Mouse (Mus musculus) layer of hippocampus, postnatal 10 days (tissue): ENCODE measurements around the gene Tapt1. TPM values are rescaled to one million over a fixed set of nuclear protein-coding genes. Genes with fewer than 3 reads are reported as not detected.

Experiments
- DNase-seq, 2 experiments: peaks; one replicate each; pipeline ENCODE4 v3.0.0; 2021; ENCODE audit warnings: low spot score in 2 of 2
- total RNA-seq, 2 experiments: library from RNA; stranded (reverse); gene quantifications; 2 replicates each; pipeline ENCODE4 v1.2.3; 2021

Gene Tapt1
- total RNA-seq, 2 experiments from 2014 or later, result 42.7 to 47.5 TPM

DNA sequence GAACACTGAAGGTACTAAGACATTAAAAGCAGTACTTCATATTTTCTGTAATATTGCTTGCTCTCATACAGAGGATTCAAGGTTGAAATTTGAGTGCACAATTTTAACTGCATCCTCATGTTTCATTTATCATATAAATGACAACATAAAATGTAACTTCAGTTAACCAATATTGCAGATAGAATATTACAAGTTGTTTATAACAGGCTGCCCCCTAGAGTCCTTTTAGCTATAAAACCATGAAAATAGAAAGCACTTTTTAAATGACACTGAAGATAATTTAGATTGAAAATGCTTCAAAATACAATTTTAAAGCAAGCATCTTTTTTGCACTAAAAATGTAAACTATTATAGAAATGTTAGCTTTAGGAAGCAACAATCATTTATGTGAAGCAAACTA is 24.8 kb downstream of the Tapt1 start:
- DNase-seq, result no peak

GRCm38 (mm10) chr5:44199109-44199508 is 27.3 kb downstream of the Tapt1 start:
- DNase-seq, result no peak

DNA sequence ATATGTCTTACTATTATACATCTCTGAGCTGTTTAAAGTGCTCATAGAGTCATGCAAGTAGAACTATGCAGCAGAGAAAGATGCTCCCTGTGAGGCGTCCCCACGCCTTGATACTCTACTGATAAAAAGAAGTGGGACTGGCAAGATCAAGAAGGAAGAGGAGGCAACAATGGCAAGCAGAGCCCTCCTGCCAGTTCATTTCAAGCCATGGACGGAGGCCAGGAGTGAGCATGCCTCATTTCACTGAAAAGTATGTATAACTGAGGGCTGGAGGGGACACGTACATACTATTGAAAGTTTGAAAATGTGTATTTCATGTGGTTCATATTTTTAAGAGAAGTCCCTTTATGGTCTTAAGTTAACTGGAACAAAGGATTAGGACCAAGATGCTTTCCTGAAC is 28.0 kb downstream of the Tapt1 start:
- DNase-seq, result no peak

DNA sequence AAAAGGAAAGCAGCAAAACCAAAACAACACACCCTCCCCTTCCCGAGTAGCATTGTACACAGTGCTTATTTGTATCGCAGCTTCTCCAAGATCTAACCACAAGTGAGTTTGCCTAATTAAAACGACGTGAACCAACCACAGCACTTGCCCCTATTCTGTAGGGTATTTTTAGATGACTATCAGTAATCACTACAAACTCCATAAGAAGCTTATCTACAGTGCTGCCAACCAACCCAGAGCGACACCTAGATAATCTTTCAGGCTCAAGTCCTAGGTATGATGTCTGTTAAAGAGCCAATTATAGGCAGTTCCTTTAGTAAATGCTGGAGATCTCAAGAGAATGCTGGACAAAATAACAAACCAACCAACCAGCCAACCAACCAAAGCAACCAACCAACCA is 28.6 kb downstream of the Tapt1 start:
- DNase-seq, result no peak

GRCm38 (mm10) chr5:44196167-44196566 is 30.3 kb downstream of the Tapt1 start:
- no peak for DNase-seq

- no peak for DNase-seq
These were observed 39.1 kb downstream of the Tapt1 start for GRCm38 (mm10) chr5:44187370-44187769.

GRCm38 (mm10) chr5:44181669-44182068 is 44.8 kb downstream of the Tapt1 start:
- DNase-seq, result no peak

DNA sequence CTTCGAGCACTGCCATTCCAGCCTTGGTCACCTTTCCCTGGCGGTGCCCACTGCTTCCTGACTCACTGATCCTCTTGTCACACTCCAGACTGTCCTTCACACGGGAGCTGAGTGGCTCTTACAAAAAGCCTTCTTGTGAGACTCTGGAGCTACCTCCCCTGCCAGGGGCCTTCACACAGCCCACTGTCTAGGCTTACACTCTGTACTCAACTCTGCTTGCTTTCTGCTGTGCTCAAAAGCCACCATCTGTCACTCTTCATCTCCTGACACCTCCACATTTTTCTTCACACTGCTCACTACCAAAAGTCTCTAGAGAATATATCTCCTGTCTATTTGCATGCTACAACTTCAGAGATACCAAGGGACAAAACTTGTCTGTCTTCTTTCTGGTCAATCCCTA is 46.0 kb downstream of the Tapt1 start:
- DNase-seq, result no peak

DNA sequence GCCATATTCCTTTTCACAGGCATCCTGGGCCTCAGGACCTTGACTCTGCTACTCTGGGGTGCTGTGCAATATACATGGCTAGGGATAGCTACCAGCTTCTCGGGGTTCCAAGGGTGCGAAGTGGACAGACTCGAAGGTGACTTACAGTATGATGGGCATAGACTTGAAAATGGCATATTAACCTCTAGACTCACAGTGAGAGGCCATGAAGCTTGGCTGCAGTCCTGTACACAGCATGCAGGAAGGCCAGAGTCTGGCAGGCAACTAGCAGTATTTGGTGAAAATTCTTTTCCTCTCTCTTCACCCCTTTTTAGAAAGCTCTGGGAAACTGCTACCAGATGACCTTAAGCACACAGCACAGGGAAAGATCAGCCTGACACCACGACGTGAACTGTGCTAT is 52.4 kb downstream of the Tapt1 start:
- DNase-seq, result no peak

- no peak for DNase-seq
These were observed 59.6 kb downstream of the Tapt1 start for GRCm38 (mm10) chr5:44166866-44167265.

GRCm38 (mm10) chr5:44165854-44166253 is 60.6 kb downstream of the Tapt1 start:
- no peak for DNase-seq

DNA sequence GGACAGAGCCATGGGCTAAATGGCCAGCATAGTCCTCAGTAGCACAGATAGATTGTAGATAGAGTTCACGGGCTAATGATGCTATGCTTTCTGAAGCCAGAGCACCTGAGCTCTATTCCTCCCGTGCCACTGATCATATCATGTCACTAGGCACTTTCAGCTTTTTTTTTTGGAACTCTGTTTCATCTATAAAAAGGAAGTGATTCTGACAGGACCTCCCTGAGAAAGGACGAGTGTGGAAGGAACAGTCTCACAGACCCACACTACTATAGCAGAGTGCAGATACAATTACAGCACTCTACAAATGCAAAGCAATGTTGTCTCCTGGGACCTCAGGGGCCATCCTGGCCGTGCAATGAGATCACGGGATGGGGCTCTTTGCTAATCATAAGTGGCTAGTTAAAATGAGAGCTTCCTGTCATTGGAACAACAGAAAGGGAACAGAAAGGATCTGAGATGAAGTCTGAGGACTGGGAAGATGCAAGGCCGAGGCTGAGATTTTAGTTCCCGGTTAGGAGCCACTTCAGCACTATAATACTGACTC is 62.1 kb downstream of the Tapt1 start:
- no peak for DNase-seq

GRCm38 (mm10) chr5:44163318-44163717 is 63.1 kb downstream of the Tapt1 start:
- no peak for DNase-seq

GRCm38 (mm10) chr5:44162786-44163185 is 63.6 kb downstream of the Tapt1 start:
- DNase-seq, result no peak

GRCm38 (mm10) chr5:44159679-44160438 is 66.6 kb downstream of the Tapt1 start:
- DNase-seq, result no peak

DNA sequence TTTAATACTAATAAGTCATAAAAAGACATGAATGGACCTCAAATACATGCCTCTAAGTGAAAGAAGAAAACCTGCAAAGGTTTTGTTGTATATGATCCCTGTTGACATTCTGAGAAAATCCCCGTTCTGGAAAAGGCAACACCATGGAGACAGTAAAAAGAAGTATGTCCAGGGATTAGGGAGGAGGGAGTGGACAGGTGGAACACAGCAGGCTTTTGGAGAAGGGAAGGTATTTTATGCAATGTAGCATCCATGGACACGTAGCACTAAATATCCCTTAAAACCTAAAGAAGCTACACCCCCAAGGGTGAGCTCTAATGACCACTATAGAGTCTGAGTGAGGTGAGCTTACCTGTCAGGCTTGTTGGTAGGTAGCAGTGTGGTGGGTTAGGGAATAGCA is 67.2 kb downstream of the Tapt1 start:
- no peak for DNase-seq

GRCm38 (mm10) chr5:44158458-44158857 is 68.0 kb downstream of the Tapt1 start:
- DNase-seq, result no peak

DNA sequence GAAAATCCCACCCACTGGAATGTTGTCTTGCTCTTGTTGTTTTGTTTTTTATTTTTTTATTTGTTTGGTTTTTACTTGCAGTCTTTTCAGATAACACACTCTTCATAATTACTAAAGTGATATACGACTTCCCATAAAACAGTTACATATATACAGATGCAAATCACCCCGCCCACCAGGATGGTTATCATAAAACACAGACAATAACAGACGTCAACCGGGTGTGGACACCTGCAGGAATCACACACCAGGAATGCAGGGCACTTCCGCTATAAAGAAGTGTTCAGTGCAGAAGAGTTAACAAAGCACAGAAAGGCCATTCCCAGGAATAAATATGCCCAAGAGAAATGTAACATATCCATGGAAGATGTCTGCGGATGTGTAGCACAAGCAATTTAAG is 68.7 kb downstream of the Tapt1 start:
- no peak for DNase-seq

GRCm38 (mm10) chr5:44153050-44153449 is 73.4 kb downstream of the Tapt1 start:
- no peak for DNase-seq

DNA sequence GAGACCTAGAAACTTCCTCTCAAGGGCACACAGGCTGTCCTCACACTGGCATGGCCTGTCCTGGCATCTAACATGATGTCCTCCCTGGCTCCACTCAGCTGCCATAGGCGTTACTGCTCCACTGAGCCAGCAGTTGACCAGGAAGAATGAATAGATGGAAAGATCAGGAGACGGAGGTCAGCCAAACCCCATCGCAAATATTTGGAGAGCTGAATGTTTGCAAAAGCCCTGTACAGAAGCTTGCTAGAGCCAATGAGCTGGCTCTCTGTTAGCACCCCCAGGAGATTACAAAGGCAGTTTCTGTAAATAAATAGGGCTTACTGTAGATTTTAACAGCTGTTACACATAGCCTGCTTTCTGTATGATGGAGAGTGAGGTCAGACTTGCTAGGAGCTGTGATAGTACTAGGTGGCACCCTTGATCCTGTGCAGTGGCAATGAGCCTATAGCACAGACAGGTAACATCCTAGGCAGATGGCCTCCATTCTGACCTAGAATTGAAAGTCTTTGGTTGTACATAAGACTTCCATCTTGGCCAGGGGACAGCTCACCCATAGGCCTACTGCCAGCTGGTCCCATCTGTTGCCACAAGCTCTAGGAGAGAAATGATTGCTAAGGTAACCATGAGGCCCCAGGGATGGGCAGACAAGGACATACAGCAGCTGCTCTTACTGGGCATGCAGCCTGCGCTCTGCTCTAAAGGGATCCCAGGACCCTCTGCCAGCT is 74.9 kb downstream of the Tapt1 start:
- DNase-seq, result peak; percentile 56 to 61

DNA sequence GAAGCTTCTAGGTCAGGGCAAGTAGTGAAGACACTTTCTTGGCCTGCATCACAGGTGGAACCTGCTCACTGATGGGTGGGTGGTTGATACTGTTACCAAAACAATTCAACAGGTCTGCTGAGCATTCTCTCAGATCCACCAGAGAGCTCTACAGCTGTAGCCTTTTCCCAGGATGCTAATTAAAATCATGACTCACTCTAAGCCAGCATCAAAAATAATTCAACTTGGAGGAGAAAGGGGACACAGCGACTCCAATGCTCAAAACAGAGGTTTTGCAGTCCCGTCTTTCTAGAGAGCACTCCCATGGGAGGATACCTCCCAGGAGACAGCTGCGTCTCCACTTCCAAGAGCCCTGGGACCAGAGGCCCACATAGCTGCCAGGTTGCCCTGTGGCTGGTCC is 78.7 kb downstream of the Tapt1 start:
- DNase-seq, result no peak
